Mouse (Mus musculus) liver, embryonic 11.5 days (tissue): ENCODE measurements around the gene Rpl13a. TPM values are rescaled to one million over a fixed set of nuclear protein-coding genes. Genes with fewer than 3 reads are reported as not detected.

Experiments
- ATAC-seq: fragments of 200-750 bp; cut with Nextera tagmentation; replicated peaks from 2 replicates; pipeline ENCODE4 v1.8.0; 2017; ENCODE audit warnings: moderate number of reproducible peaks, mild to moderate bottlenecking, moderate TSS enrichment, moderate library complexity; ENCODE audit not compliant: low FRiP score
- DNase-seq: peaks from one replicate; pipeline ENCODE4 v3.0.0-alpha.2; 2017; ENCODE audit warnings: low spot score
- H3K27ac ChIP-seq: fragments of 300-500 bp; sonication (generic); 2 replicates; pipeline ENCODE4 v1.5.1; 2014; ENCODE audit warnings: mild to moderate bottlenecking, low read depth, low read length, control low read depth
- H3K27me3 ChIP-seq: fragments of 300-500 bp; sonication (generic); replicated peaks from 2 replicates; pipeline ENCODE4 v1.6.1; 2014; ENCODE audit warnings: low read length, mixed read lengths; ENCODE audit not compliant: control insufficient read depth, insufficient read depth
- H3K36me3 ChIP-seq: fragments of 300-500 bp; sonication (generic); 2 replicates; pipeline ENCODE4 v1.6.1; 2014; ENCODE audit warnings: mild to moderate bottlenecking, low read length, moderate library complexity, mixed read lengths; ENCODE audit not compliant: control insufficient read depth, insufficient read depth
- H3K4me1 ChIP-seq: fragments of 300-500 bp; sonication (generic); replicated peaks from 2 replicates; pipeline ENCODE4 v1.6.1; 2014; ENCODE audit warnings: low read length, mixed read lengths; ENCODE audit not compliant: control insufficient read depth, insufficient read depth
- H3K4me2 ChIP-seq: fragments of 300-500 bp; sonication (generic); 2 replicates; pipeline ENCODE4 v1.6.1; 2014; ENCODE audit warnings: mild to moderate bottlenecking, control low read depth, moderate library complexity
- H3K4me3 ChIP-seq: fragments of 300-500 bp; sonication (generic); 2 replicates; pipeline ENCODE4 v1.5.1; 2014; ENCODE audit warnings: low read depth, low read length, control low read depth
- H3K9ac ChIP-seq: fragments of 300-500 bp; sonication (generic); 2 replicates; pipeline ENCODE4 v1.6.1; 2014; ENCODE audit warnings: low read depth, low read length, control low read depth
- H3K9me3 ChIP-seq: fragments of 300-500 bp; sonication (generic); 2 replicates; pipeline ENCODE4 v1.6.1; 2016; ENCODE audit warnings: low read length, inconsistent platforms, mixed read lengths; ENCODE audit not compliant: control insufficient read depth
- WGBS: fragments of 180-500 bp; shearing (Covaris S2); extraction: QIAGEN DNeasy Blood & Tissue Kit; methylation state at CpG from one replicate; pipeline ENCODE4 v1.1.7; 2014; 5-methylcytosine and 5-hydroxymethylcytosine counted together
- microRNA counts: library from miRNA; unstranded; fragments of <30 nt; microRNA quantifications from one replicate; lab custom pipeline; 2015
- microRNA-seq: library from miRNA; unstranded; fragments of <30 nt; microRNA quantifications from one replicate; pipeline ENCODE4, GENCODE M21; 2017; ENCODE audit warnings: borderline number of aligned reads
- polyA plus RNA-seq: library from polyadenylated mRNA; unstranded; fragments of >200 nt; fragmentation: Nextera tagmentation; extraction: Ambion mirVana; gene quantifications from 2 replicates; pipeline ENCODE4 v1.2.1, GENCODE M21; 2014

Gene Rpl13a
- polyA plus RNA-seq, 1 experiment from 2014 or later: 1,879 TPM

- H3K4me2 ChIP-seq: no peak overlapping the region
- no peak overlapping the region for H3K4me3 ChIP-seq
- H3K9me3 ChIP-seq: no peaks in the 10 kb centered on the region
- no peak overlapping the region for H3K9ac ChIP-seq
- peaks cover 15% of the 10 kb centered on the region for H3K4me1 ChIP-seq
- H3K27ac ChIP-seq: no peak overlapping the region
- H3K27me3 ChIP-seq: no peaks in the 10 kb centered on the region
- WGBS: under 1% methylated on average over 10 of the region's 10 CpGs
- H3K36me3 ChIP-seq: peaks cover 16% of the 10 kb centered on the region; the same call in 1 of the 2 replicates
- ATAC-seq: no peak
- peak; percentile 89 for DNase-seq
Observed at GRCm38 (mm10) chr7:45079856-45080255, 48.7 kb downstream of the Rpl13a start.

DNA sequence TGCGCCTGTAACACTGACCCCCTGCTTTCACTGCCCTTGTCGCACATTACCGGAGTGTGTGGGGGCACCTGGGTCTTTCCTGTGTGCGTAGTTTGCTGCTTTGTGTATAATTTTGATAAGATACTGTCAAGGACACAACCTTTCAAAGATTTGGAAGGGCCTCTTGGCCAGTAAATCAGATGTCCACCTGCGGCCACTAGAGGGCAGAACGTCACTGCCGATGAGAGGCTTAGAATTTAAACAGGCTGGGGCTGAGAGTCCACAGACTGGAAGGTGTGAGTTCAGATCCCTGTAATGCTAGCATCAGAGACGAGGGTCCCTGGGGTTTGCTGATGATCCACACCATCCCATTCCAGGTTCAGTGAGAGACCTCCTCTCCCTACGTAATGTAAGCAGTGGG lies 50.0 kb downstream of the Rpl13a start:
- no peak overlapping the region for H3K9ac ChIP-seq
- 28% methylated on average over 9 of the region's 9 CpGs for WGBS
- DNase-seq (peak; percentile 75), ATAC-seq (0 out of 2 replicates have a peak, but pooled peaks have one; percentile 24)
- H3K27me3 ChIP-seq: no peaks in the 10 kb centered on the region
- peaks cover 18% of the 10 kb centered on the region for H3K4me1 ChIP-seq
- H3K4me2 ChIP-seq: no peak overlapping the region
- H3K36me3 ChIP-seq: peaks cover 24% of the 10 kb centered on the region
- H3K27ac ChIP-seq: no peak overlapping the region
- H3K4me3 ChIP-seq: no peak overlapping the region
- no peaks in the 10 kb centered on the region for H3K9me3 ChIP-seq

DNA sequence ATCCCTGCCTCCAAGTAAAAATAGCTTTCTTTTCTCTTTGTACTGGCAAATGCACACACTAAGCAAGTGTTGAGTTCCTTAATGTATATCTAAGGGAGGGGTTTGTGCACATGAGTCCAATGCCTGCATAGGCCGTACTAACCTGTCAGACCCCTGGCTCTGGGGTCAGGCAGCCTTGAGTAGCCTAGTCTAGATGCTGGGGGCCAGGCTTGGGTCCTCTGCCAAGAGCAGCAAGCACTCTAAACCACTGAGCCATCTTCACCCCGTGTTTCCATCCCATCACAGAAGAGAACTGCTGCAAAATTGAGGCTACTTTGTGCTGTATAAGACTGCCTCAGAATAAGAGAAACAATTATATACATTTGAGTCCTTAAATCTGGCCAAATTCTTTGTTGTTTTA lies 50.7 kb downstream of the Rpl13a start:
- Histone ChIP-seq H3K4me1 (peaks cover 15% of the 10 kb centered on the region), H3K27me3 (no peaks in the 10 kb centered on the region), H3K9ac (no peak overlapping the region), H3K4me2 (no peak overlapping the region), H3K27ac (no peak overlapping the region), H3K36me3 (peaks cover 25% of the 10 kb centered on the region), H3K4me3 (no peak overlapping the region), H3K9me3 (no peaks in the 10 kb centered on the region)
- no peak for DNase-seq
- 88% methylated on average over 2 of the region's 2 CpGs for WGBS
- no peak for ATAC-seq

GRCm38 (mm10) chr7:45077322-45077721 lies 51.2 kb downstream of the Rpl13a start:
- Histone ChIP-seq H3K9me3 (no peaks in the 10 kb centered on the region), H3K27me3 (no peaks in the 10 kb centered on the region), H3K4me3 (no peak overlapping the region), H3K4me2 (no peak overlapping the region), H3K9ac (no peak overlapping the region), H3K36me3 (peaks cover 25% of the 10 kb centered on the region), H3K27ac (no peak overlapping the region), H3K4me1 (peaks cover 12% of the 10 kb centered on the region; the same call in 1 of the 2 replicates)
- ATAC-seq (no peak), DNase-seq (no peak)
- 88% methylated on average over 14 of the region's 14 CpGs for WGBS

GRCm38 (mm10) chr7:45076501-45076900 lies 52.1 kb downstream of the Rpl13a start:
- H3K27me3 ChIP-seq: no peaks in the 10 kb centered on the region
- no peaks in the 10 kb centered on the region for H3K9me3 ChIP-seq
- H3K36me3 ChIP-seq: peaks cover 25% of the 10 kb centered on the region
- no peak overlapping the region for H3K27ac ChIP-seq
- WGBS: 89% methylated on average over 30 of the region's 30 CpGs
- DNase-seq (no peak), ATAC-seq (no peak)
- H3K9ac ChIP-seq: no peak overlapping the region
- H3K4me3 ChIP-seq: no peak overlapping the region
- H3K4me2 ChIP-seq: no peak overlapping the region
- H3K4me1 ChIP-seq: peaks cover 12% of the 10 kb centered on the region; the same call in 1 of the 2 replicates

MicroRNAs within 50 kb of the gene (microRNA counts, 519-probe panel; counts per million panel counts)
- not detected for microRNA mmu-miR-150 (lab: Ali Mortazavi, UCI)

Small RNA genes within 50 kb of the gene (microRNA-seq; reads per million reads assigned to microRNA genes)
- gene Mir150: 48.2 reads per million, percentile 41 among the genes with 10 or more reads in this experiment
- gene Mir5121: 81.3 reads per million, percentile 47 among the genes with 10 or more reads in this experiment
- gene Mir7055: not detected

Other genes starting within 250 kb of the Rpl13a start
- gene Med25, start 236.0 kb downstream of the Rpl13a start, polyA plus RNA-seq: 66.8 and 72.5 TPM in 2 replicates
- 15.5 and 17.6 TPM in 2 replicates for gene Fuz, start 232.7 kb downstream of the Rpl13a start, polyA plus RNA-seq
- gene Ap2a1, start 199.3 kb downstream of the Rpl13a start, polyA plus RNA-seq: 100 and 111 TPM in 2 replicates
- gene Tsks, start 185.6 kb downstream of the Rpl13a start, polyA plus RNA-seq: 0.10 TPM in 1 of 2 replicates, not detected in the other
- gene Cpt1c, start 153.9 kb downstream of the Rpl13a start, polyA plus RNA-seq: 8.2 and 8.5 TPM in 2 replicates
- 175 and 186 TPM in 2 replicates for gene Prmt1, start 142.2 kb downstream of the Rpl13a start, polyA plus RNA-seq
- gene Irf3, start 131.1 kb downstream of the Rpl13a start, polyA plus RNA-seq: 76.2 and 88.4 TPM in 2 replicates
- 39.6 and 41.1 TPM in 2 replicates for gene Bcl2l12, start 130.0 kb downstream of the Rpl13a start, polyA plus RNA-seq
- gene Scaf1, start 112.4 kb downstream of the Rpl13a start, polyA plus RNA-seq: 37.5 and 40.1 TPM in 2 replicates
- 19.3 and 21.6 TPM in 2 replicates for gene Rras, start 110.8 kb downstream of the Rpl13a start, polyA plus RNA-seq
- 7.3 and 8.7 TPM in 2 replicates for gene Prr12, start 75.9 kb downstream of the Rpl13a start, polyA plus RNA-seq
- gene Nosip, start 66.3 kb downstream of the Rpl13a start, polyA plus RNA-seq: 60.9 and 63.0 TPM in 2 replicates
- 12.0 and 12.4 TPM in 2 replicates for gene Prrg2, start 66.1 kb downstream of the Rpl13a start, polyA plus RNA-seq
- 146 and 163 TPM in 2 replicates for gene Rcn3, start 36.5 kb downstream of the Rpl13a start, polyA plus RNA-seq
- 33.2 and 33.8 TPM in 2 replicates for gene Fcgrt, start 24.9 kb downstream of the Rpl13a start, polyA plus RNA-seq
- 2,085 and 2,209 TPM in 2 replicates for gene Rps11, start 4.3 kb downstream of the Rpl13a start, polyA plus RNA-seq
- gene Gm45713, start 7.5 kb upstream of the Rpl13a start, polyA plus RNA-seq: 0.41 and 1.1 TPM in 2 replicates
- gene Flt3l, start 7.7 kb upstream of the Rpl13a start, polyA plus RNA-seq: 9.7 and 10.5 TPM in 2 replicates
- 86.2 and 87.7 TPM in 2 replicates for gene Pih1d1, start 25.5 kb upstream of the Rpl13a start, polyA plus RNA-seq
- 56.0 and 60.6 TPM in 2 replicates for gene Aldh16a1, start 25.8 kb upstream of the Rpl13a start, polyA plus RNA-seq
- 0.57 and 0.74 TPM in 2 replicates for gene Slc17a7, start 35.2 kb upstream of the Rpl13a start, polyA plus RNA-seq
- not detected in 2 replicates for gene Gfy, start 50.8 kb upstream of the Rpl13a start, polyA plus RNA-seq
- not detected in 2 replicates for gene Pth2, start 52.2 kb upstream of the Rpl13a start, polyA plus RNA-seq
- gene Ccdc155, start 76.1 kb upstream of the Rpl13a start, polyA plus RNA-seq: 0.17 and 0.53 TPM in 2 replicates
- 2.8 TPM in 2 replicates for gene Dkkl1, start 83.4 kb upstream of the Rpl13a start, polyA plus RNA-seq
- 69.3 and 75.9 TPM in 2 replicates for gene Tead2, start 87.0 kb upstream of the Rpl13a start, polyA plus RNA-seq
- 14.4 and 19.5 TPM in 2 replicates for gene Cd37, start 110.4 kb upstream of the Rpl13a start, polyA plus RNA-seq
- gene Slc6a16, start 112.3 kb upstream of the Rpl13a start, polyA plus RNA-seq: 0.19 TPM in 1 of 2 replicates, not detected in the other
- not detected in 2 replicates for gene Slc6a21, start 148.8 kb upstream of the Rpl13a start, polyA plus RNA-seq
- 2.3 and 3.9 TPM in 2 replicates for gene Trpm4, start 205.0 kb upstream of the Rpl13a start, polyA plus RNA-seq
- 0.12 and 0.30 TPM in 2 replicates for gene Hrc, start 206.5 kb upstream of the Rpl13a start, polyA plus RNA-seq
- gene Ppfia3, start 238.3 kb upstream of the Rpl13a start, polyA plus RNA-seq: 2.0 and 2.1 TPM in 2 replicates
- 0.35 TPM in 1 of 2 replicates, not detected in the other for gene Lin7b, start 241.8 kb upstream of the Rpl13a start, polyA plus RNA-seq